Mouse (Mus musculus) heart, postnatal 0 days (tissue): ENCODE data around the gene Efhd2.

ENCODE experiments used
- CTCF ChIP-seq: IDR thresholded peaks from 2 replicates; pipeline ENCODE4 v1.5.1; 2016; ENCODE audit warnings: antibody characterized with exemption, control low read depth, low read depth
- EP300 ChIP-seq: IDR thresholded peaks from 2 replicates; pipeline ENCODE4 v1.6.1; 2016; ENCODE audit warnings: antibody characterized with exemption, low read depth

DNA sequence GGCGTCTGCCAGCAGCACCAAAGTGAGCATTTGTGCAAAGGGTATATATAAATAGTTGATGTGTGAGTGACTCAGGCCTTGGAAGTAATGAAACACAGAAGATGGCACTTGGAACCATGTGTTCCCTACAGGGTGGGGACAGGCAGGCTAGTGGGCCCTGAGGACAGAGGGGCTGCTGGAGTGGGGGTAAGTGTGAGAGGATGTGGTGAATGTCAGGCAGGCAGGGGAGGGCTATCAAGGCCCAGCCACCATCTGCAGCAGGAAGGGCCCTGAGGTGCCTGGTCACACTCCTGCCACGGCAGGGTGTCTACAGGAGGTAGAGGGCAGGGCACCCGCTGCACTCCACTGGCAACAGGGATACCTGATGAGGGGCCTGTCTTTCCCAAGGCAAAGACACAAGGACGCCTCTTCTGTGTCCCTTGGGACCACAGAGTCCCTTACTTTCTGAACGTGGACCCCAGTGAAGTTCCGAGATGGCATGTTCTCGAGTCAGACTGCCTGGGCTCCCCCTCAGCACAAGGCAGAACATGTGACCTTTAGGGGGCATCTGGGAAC is 10.9 kb downstream of the Efhd2 start:
- TF ChIP-seq EP300 (no peak), CTCF (no peak)
